Mouse (Mus musculus) lung, postnatal 0 days (tissue): ENCODE measurements around the gene Zranb1. TPM values are rescaled to one million over a fixed set of nuclear protein-coding genes. Genes with fewer than 3 reads are reported as not detected.
A peak's percentile ranks its signal among the peaks of the same experiment; 100 is the strongest.

Experiments used
- ATAC-seq: fragments of 200-750 bp; cut with Nextera tagmentation; 2 replicates; pipeline ENCODE4 v1.8.0; 2017; ENCODE audit warnings: moderate library complexity
- DNase-seq: peaks from one replicate; pipeline ENCODE4 v3.0.0-alpha.2; 2016; ENCODE audit warnings: low spot score
- H3K27ac ChIP-seq: fragments of 300-500 bp; sonication (generic); 2 replicates; pipeline ENCODE4 v1.5.1; 2014; ENCODE audit warnings: antibody characterized with exemption, mild to moderate bottlenecking, low read length, mixed read lengths
- H3K27me3 ChIP-seq: fragments of 300-500 bp; sonication (generic); replicated peaks from 2 replicates; pipeline ENCODE4 v1.6.1; 2014; ENCODE audit warnings: low read length, mixed read lengths; ENCODE audit not compliant: insufficient read depth
- H3K36me3 ChIP-seq: fragments of 300-500 bp; sonication (generic); 2 replicates; pipeline ENCODE4 v1.6.1; 2014; ENCODE audit warnings: low read length, mixed read lengths; ENCODE audit not compliant: insufficient read depth
- H3K4me1 ChIP-seq: fragments of 300-500 bp; sonication (generic); 2 replicates; pipeline ENCODE4 v1.6.1; 2014; ENCODE audit warnings: antibody characterized with exemption, low read depth, low read length, mixed read lengths; ENCODE audit not compliant: insufficient read depth
- H3K4me2 ChIP-seq: fragments of 300-500 bp; sonication (generic); replicated peaks from 2 replicates; pipeline ENCODE4 v1.6.1; 2014; ENCODE audit warnings: low read depth, mild to moderate bottlenecking, low read length, moderate library complexity, mixed read lengths
- H3K4me3 ChIP-seq: fragments of 300-500 bp; sonication (generic); 2 replicates; pipeline ENCODE4 v1.5.1; 2014; ENCODE audit warnings: low read depth, low read length
- H3K9ac ChIP-seq: fragments of 300-500 bp; sonication (generic); replicated peaks from 2 replicates; pipeline ENCODE4 v1.6.1; 2014; ENCODE audit warnings: low read depth, mild to moderate bottlenecking
- H3K9me3 ChIP-seq: fragments of 300-500 bp; sonication (generic); 2 replicates; pipeline ENCODE4 v1.6.1; 2016; ENCODE audit warnings: low read length, mixed read lengths
- CTCF ChIP-seq: IDR thresholded peaks from 2 replicates; pipeline ENCODE4 v1.5.1; 2016; ENCODE audit warnings: antibody characterized with exemption, mild to moderate bottlenecking
- EP300 ChIP-seq: IDR thresholded peaks from 2 replicates; pipeline ENCODE4 v1.6.1; 2016; ENCODE audit warnings: antibody characterized with exemption, mild to moderate bottlenecking, control low read depth
- WGBS: fragments of 180-500 bp; shearing (Covaris S2); extraction: QIAGEN DNeasy Blood & Tissue Kit; methylation state at CpG from one replicate; pipeline ENCODE4 v1.1.7; 2014; 5-methylcytosine and 5-hydroxymethylcytosine counted together
- polyA plus RNA-seq: library from polyadenylated mRNA; unstranded; fragments of >200 nt; fragmentation: Nextera tagmentation; extraction: Ambion mirVana; gene quantifications from 2 replicates; pipeline ENCODE4 v1.2.1, GENCODE M21; 2015

Gene Zranb1
- polyA plus RNA-seq, 1 experiment from 2014 or later: 13.5 TPM

- no peaks in the 10 kb centered on the region for H3K9me3 ChIP-seq
- H3K4me3 ChIP-seq: no peak overlapping the region
- H3K27ac ChIP-seq: no peak overlapping the region
- H3K4me1 ChIP-seq: peaks cover 11% of the 10 kb centered on the region; the same call in 1 of the 2 replicates
- TF ChIP-seq CTCF (no peak), EP300 (no peak)
- DNase-seq (no peak), ATAC-seq (no peak)
- WGBS: 64% methylated on average over 8 of the region's 8 CpGs
- H3K36me3 ChIP-seq: no peaks in the 10 kb centered on the region
- no peak overlapping the region for H3K4me2 ChIP-seq
- H3K9ac ChIP-seq: no peak overlapping the region
- H3K27me3 ChIP-seq: no peaks in the 10 kb centered on the region
These were observed 98.6 kb downstream of the Zranb1 start for GRCm38 (mm10) chr7:133029496-133030047.

- peaks cover 27% of the 10 kb centered on the region; the same call in 1 of the 2 replicates for H3K4me1 ChIP-seq
- no peak overlapping the region for H3K27ac ChIP-seq
- no peaks in the 10 kb centered on the region for H3K36me3 ChIP-seq
- no peaks in the 10 kb centered on the region for H3K9me3 ChIP-seq
- H3K27me3 ChIP-seq: no peaks in the 10 kb centered on the region
- no peak overlapping the region for H3K4me2 ChIP-seq
- H3K9ac ChIP-seq: no peak overlapping the region
- H3K4me3 ChIP-seq: no peak overlapping the region
- ATAC-seq (peak; percentile 65), DNase-seq (peak; percentile 86)
- TF ChIP-seq CTCF (peak; percentile 94), EP300 (no peak)
- WGBS: 42% methylated on average over 9 of the region's 9 CpGs
These were observed 101.8 kb downstream of the Zranb1 start for GRCm38 (mm10) chr7:133032589-133033203.

GRCm38 (mm10) chr7:133035901-133036300, 105.0 kb downstream of the Zranb1 start:
- no peak for DNase-seq

More at GRCm38 (mm10) chr7:133035901-133036300, 105.0 kb downstream of the Zranb1 start:
- no peak for TF ChIP-seq CTCF
- TF ChIP-seq EP300: no peak
- Histone ChIP-seq H3K4me2 (no peak overlapping the region), H3K36me3 (no peaks in the 10 kb centered on the region), H3K4me1 (peaks cover 47% of the 10 kb centered on the region; the same call in 1 of the 2 replicates), H3K9me3 (no peaks in the 10 kb centered on the region), H3K27ac (no peak overlapping the region), H3K27me3 (no peaks in the 10 kb centered on the region), H3K9ac (no peak overlapping the region), H3K4me3 (no peak overlapping the region)
- no peak for ATAC-seq

Other genes starting within 250 kb of the Zranb1 start
- gene Fam53b, start 117.3 kb upstream of the Zranb1 start, polyA plus RNA-seq: 27.2 and 31.2 TPM in 2 replicates
- 34.5 and 37.2 TPM in 2 replicates for gene Eef1akmt2, start 78.5 kb upstream of the Zranb1 start, polyA plus RNA-seq
- gene Abraxas2, start 71.9 kb upstream of the Zranb1 start, polyA plus RNA-seq: 26.7 and 27.1 TPM in 2 replicates
- gene Fgfr2, start 192.2 kb downstream of the Zranb1 start, polyA plus RNA-seq: 100 and 110 TPM in 2 replicates
- 45.6 and 51.2 TPM in 2 replicates for gene Ctbp2, start 193.2 kb downstream of the Zranb1 start, polyA plus RNA-seq